Mouse (Mus musculus): ENCODE results near the gene Sema6d. TPM values are rescaled to one million over a fixed set of nuclear protein-coding genes. Genes with fewer than 3 reads are reported as not detected.
A peak's percentile ranks its signal among the peaks of the same experiment; 100 is the strongest.

The Sema6d gene
- polyA plus RNA-seq, 1 experiment from 2014 or later: 24.1 TPM

DNA sequence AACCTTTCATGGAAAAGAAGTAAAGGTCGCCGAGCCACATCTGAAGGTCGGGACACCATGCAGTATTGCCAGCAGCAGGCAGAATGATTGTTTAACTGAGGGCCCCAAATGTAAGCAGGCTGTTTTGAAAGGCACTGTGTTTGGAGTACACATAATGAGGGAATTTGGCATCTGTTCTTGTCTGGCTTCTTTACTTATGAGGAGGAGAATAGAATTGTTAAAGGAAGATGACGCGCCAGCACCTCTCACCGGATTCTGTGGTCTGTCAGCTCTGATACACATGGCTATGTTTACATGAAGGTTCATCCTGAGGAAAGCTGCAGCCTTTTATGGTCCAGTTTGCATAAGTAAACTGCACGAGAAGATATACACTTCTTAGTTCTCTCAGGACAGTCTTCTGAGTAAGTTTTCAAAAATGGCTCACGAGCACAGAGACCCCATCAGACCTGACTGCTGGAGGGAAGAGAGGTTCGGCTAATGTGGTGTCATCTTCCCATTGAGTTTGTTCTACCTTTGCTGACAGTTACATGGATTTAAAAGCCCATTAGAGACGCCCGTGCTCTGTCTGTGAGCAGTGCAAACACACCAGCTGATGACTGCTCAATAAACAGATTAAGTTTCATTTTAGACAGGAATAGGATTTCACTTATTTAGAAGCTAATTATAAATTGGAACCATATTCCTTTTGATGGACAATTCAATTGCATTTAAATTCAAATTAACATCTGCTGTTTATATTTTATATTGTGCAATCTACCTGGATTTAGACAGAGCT lies 28.9 kb downstream of the Sema6d start:
- Histone ChIP-seq H3K9me3 (replicated peaks) (no peaks in the 10 kb centered on the region), H3K36me3 (ENCODE audit: poor library complexity, severe bottlenecking) (no peaks in the 10 kb centered on the region), H3K27me3 (no peaks in the 10 kb centered on the region), H3K9ac (no peak overlapping the region), H3K27ac (peak overlapping the region; percentile 25; the same call in 1 of the 2 replicates), H3K4me2 (no peak overlapping the region), H3K4me3 (no peak overlapping the region), H3K4me1 (peaks cover 10% of the 10 kb centered on the region)
- peak; percentile 72 for ATAC-seq
- 53% methylated on average over 11 of the region's 11 CpGs for WGBS

- Histone ChIP-seq H3K4me2 (no peak overlapping the region), H3K4me1 (peaks cover 10% of the 10 kb centered on the region), H3K9me3 (replicated peaks) (no peaks in the 10 kb centered on the region), H3K27ac (no peak overlapping the region), H3K27me3 (no peaks in the 10 kb centered on the region), H3K9ac (no peak overlapping the region), H3K36me3 (ENCODE audit: poor library complexity, severe bottlenecking) (no peaks in the 10 kb centered on the region), H3K4me3 (no peak overlapping the region)
- no peak for ATAC-seq
- 70% methylated on average over 1 of the region's 1 CpGs for WGBS
These were observed 30.6 kb downstream of the Sema6d start for GRCm38 (mm10) chr2:124120355-124120754.

- no peak overlapping the region for H3K9ac ChIP-seq
- H3K27ac ChIP-seq: no peak overlapping the region
- WGBS: 93% methylated on average over 2 of the region's 2 CpGs
- no peaks in the 10 kb centered on the region for H3K27me3 ChIP-seq
- no peak overlapping the region for H3K4me3 ChIP-seq
- H3K4me1 ChIP-seq: peaks cover 10% of the 10 kb centered on the region
- no peaks in the 10 kb centered on the region for H3K36me3 ChIP-seq (ENCODE audit: poor library complexity, severe bottlenecking)
- H3K4me2 ChIP-seq: no peak overlapping the region
- H3K9me3 ChIP-seq (replicated peaks): no peaks in the 10 kb centered on the region
- no peak for ATAC-seq
These were observed 31.8 kb downstream of the Sema6d start for GRCm38 (mm10) chr2:124121539-124121938.

DNA sequence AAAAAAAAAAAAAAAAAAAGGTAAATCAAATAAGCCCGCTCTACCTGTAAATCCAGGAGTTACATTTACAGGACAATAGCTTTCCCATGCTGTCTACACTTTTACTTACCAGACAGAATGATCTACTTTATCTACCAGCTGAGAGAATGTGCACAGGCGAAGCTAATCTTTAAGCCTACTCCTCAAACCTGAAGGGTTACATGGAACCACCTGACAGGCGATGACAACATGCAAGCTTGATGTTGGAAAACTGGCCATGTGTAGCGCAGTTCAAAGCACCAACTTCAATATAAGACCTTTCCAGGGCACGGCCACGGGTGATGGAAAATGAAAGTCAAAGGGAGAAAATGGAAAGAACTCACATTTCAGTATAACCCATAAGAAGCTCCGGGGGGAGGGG lies 35.7 kb downstream of the Sema6d start:
- Histone ChIP-seq H3K9me3 (replicated peaks) (no peaks in the 10 kb centered on the region), H3K27ac (no peak overlapping the region), H3K9ac (no peak overlapping the region), H3K4me1 (no peaks in the 10 kb centered on the region), H3K27me3 (no peaks in the 10 kb centered on the region), H3K36me3 (ENCODE audit: poor library complexity, severe bottlenecking) (no peaks in the 10 kb centered on the region), H3K4me2 (no peak overlapping the region), H3K4me3 (no peak overlapping the region)
- no peak for ATAC-seq
- WGBS: 88% methylated on average over 7 of the region's 7 CpGs

GRCm38 (mm10) chr2:124126853-124127252 lies 37.1 kb downstream of the Sema6d start:
- no peaks in the 10 kb centered on the region for H3K9me3 ChIP-seq (replicated peaks)
- no peaks in the 10 kb centered on the region for H3K27me3 ChIP-seq
- H3K4me1 ChIP-seq: no peaks in the 10 kb centered on the region
- no peaks in the 10 kb centered on the region for H3K36me3 ChIP-seq (ENCODE audit: poor library complexity, severe bottlenecking)
- H3K27ac ChIP-seq: no peak overlapping the region
- H3K4me2 ChIP-seq: no peak overlapping the region
- H3K9ac ChIP-seq: no peak overlapping the region
- H3K4me3 ChIP-seq: no peak overlapping the region
- no peak for ATAC-seq
- WGBS: 67% methylated on average over 3 of the region's 3 CpGs

DNA sequence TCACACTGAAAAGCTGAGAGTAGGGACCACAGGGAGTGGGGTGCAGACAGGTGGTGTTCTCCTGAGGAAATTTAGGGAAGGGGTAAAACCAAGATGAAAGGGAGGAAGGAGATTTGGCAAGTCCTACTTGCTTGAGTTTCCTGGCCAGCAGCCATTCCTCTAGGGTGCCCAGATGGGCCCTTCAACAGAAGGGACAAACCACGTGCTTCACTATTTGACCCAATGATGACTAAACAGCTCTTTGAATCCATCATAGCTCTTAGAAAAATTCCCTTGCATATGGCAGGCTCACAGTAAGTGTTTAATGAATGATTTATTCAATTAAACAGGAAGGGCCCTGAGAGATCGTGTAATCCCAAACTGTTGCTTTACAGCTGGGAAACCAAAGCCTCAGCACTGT lies 41.1 kb downstream of the Sema6d start:
- no peaks in the 10 kb centered on the region for H3K27me3 ChIP-seq
- H3K4me3 ChIP-seq: no peak overlapping the region
- ATAC-seq: 0 out of 2 replicates have a peak, but pooled peaks have one; percentile 43
- H3K27ac ChIP-seq: no peak overlapping the region
- H3K4me2 ChIP-seq: no peak overlapping the region
- no peaks in the 10 kb centered on the region for H3K9me3 ChIP-seq (replicated peaks)
- H3K4me1 ChIP-seq: peaks cover 5% of the 10 kb centered on the region; the same call in 1 of the 2 replicates
- no peak overlapping the region for H3K9ac ChIP-seq
- H3K36me3 ChIP-seq (ENCODE audit: poor library complexity, severe bottlenecking): no peaks in the 10 kb centered on the region
- 79% methylated on average over 2 of the region's 2 CpGs for WGBS

DNA sequence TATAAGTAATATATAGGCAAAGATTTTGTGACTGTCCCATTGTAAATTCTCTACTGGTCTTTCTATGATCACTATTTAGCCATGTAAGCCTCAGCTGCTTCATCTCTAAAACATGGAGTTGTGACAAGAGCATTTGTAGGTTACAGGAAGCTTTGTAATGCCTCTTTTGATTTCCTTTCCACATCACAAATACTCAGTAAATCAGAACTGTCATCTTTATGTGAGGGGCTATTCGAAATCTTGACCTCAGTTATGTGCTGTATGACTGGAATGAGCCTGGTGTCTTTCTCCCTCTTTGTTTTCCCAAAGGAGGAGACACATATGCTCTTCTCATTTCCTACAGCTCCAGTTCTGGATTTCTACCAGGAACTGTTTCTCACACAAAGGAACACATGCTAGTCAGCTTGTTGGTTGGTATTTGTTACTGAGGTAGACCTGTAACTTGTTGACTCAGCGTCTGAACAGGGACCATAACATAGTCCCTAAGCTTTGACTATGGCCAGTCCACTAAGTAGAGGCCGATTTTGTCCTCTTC lies 51.8 kb downstream of the Sema6d start:
- Histone ChIP-seq H3K36me3 (ENCODE audit: poor library complexity, severe bottlenecking) (no peaks in the 10 kb centered on the region), H3K4me1 (0 out of 2 replicates have a peak, but pooled peaks cover 5% of the 10 kb centered on the region), H3K27me3 (no peaks in the 10 kb centered on the region), H3K9me3 (replicated peaks) (no peaks in the 10 kb centered on the region), H3K4me3 (no peak overlapping the region), H3K4me2 (no peak overlapping the region), H3K27ac (no peak overlapping the region), H3K9ac (no peak overlapping the region)
- 74% methylated on average over 3 of the region's 3 CpGs for WGBS
- ATAC-seq: no peak

- no peaks in the 10 kb centered on the region for H3K27me3 ChIP-seq
- ATAC-seq: no peak
- H3K9me3 ChIP-seq (replicated peaks): no peaks in the 10 kb centered on the region
- H3K4me1 ChIP-seq: 0 out of 2 replicates have a peak, but pooled peaks cover 5% of the 10 kb centered on the region
- H3K27ac ChIP-seq: no peak overlapping the region
- no peak overlapping the region for H3K4me3 ChIP-seq
- no peaks in the 10 kb centered on the region for H3K36me3 ChIP-seq (ENCODE audit: poor library complexity, severe bottlenecking)
- H3K4me2 ChIP-seq: no peak overlapping the region
- WGBS: 7% methylated on average over 1 of the region's 1 CpGs
- H3K9ac ChIP-seq: no peak overlapping the region
These were observed 55.8 kb downstream of the Sema6d start for GRCm38 (mm10) chr2:124145528-124145927.

DNA sequence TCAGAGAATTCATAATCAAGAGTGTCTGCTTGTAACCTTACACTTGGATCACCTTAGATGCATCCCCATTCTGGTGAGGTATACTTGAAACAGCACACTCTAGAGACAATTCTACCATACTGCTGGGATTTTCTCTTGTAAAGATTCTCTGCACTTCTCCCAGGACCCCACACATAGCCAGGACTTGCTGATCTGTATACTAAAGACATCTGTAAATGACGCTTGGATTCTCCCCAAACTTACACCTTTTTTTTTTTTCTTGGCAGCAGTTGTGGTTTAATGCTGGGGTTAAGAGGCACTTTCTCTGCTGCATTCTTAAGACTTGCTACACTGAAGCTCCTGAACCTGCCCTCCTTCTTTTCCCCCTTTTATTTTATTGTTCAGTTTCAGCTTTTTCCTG lies 68.4 kb downstream of the Sema6d start:
- ATAC-seq: no peak
- Histone ChIP-seq H3K4me1 (peaks cover 17% of the 10 kb centered on the region), H3K4me3 (no peak overlapping the region), H3K27ac (no peak overlapping the region), H3K9me3 (replicated peaks) (no peaks in the 10 kb centered on the region), H3K9ac (no peak overlapping the region), H3K36me3 (ENCODE audit: poor library complexity, severe bottlenecking) (no peaks in the 10 kb centered on the region), H3K4me2 (no peak overlapping the region), H3K27me3 (no peaks in the 10 kb centered on the region)
- 43% methylated on average over 1 of the region's 1 CpGs for WGBS

- Histone ChIP-seq H3K4me2 (no peak overlapping the region), H3K27ac (no peak overlapping the region), H3K36me3 (ENCODE audit: poor library complexity, severe bottlenecking) (no peaks in the 10 kb centered on the region), H3K4me3 (no peak overlapping the region), H3K9me3 (replicated peaks) (no peaks in the 10 kb centered on the region), H3K4me1 (peaks cover 19% of the 10 kb centered on the region), H3K9ac (no peak overlapping the region), H3K27me3 (no peaks in the 10 kb centered on the region)
- WGBS: 9% methylated on average over 7 of the region's 7 CpGs
- peak; percentile 85; the same call in 1 of the 2 replicates for ATAC-seq
These were observed 72.3 kb downstream of the Sema6d start for GRCm38 (mm10) chr2:124162001-124162599.

DNA sequence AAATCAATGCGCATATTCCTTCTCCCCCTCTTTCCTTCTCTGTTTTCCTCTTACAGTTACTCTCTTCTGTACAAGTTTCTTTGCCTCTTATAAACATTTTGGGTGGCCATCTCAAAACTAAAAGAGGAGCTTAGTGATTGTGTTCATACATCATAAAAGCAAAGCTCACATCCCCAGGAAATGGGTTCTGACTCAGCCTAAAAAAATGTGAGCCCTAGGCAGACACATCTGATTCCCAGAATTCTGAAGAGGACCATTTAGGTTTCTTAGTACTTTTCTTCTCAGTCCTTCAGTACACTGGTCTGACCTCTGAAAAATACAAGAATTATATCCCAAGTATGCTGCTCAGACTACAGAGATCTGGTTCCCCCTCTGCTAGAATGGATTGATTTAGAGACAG lies 78.6 kb downstream of the Sema6d start:
- no peak overlapping the region for H3K9ac ChIP-seq
- H3K4me3 ChIP-seq: no peak overlapping the region
- peaks cover 15% of the 10 kb centered on the region for H3K4me1 ChIP-seq
- no peak overlapping the region for H3K4me2 ChIP-seq
- H3K27me3 ChIP-seq: no peaks in the 10 kb centered on the region
- ATAC-seq: no peak
- 91% methylated on average over 1 of the region's 1 CpGs for WGBS
- no peaks in the 10 kb centered on the region for H3K9me3 ChIP-seq (replicated peaks)
- no peaks in the 10 kb centered on the region for H3K36me3 ChIP-seq (ENCODE audit: poor library complexity, severe bottlenecking)
- H3K27ac ChIP-seq: no peak overlapping the region

DNA sequence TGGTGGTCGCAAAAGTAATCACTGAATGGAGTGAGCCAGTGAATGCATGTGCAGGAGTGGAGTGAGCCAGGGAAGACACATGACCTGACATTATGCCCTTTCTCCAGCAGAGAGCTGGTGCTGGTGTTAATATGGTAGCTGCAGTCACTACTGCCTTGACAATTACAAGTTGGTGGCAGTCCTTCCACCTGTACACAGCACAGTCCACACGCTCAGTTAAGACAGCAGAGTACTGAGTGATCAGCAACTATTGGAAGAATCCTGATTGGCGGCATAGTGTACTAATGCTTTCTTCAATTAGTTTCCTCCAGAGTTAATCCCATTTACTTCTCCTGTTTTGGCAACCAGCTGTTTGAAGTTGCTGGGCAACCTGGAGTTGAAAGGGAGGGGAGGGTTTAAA lies 81.9 kb downstream of the Sema6d start:
- H3K9me3 ChIP-seq (replicated peaks): no peaks in the 10 kb centered on the region
- peaks cover 24% of the 10 kb centered on the region for H3K4me1 ChIP-seq
- no peak overlapping the region for H3K4me2 ChIP-seq
- no peaks in the 10 kb centered on the region for H3K27me3 ChIP-seq
- no peak overlapping the region for H3K9ac ChIP-seq
- H3K27ac ChIP-seq: no peak overlapping the region
- 11% methylated on average over 3 of the region's 3 CpGs for WGBS
- no peaks in the 10 kb centered on the region for H3K36me3 ChIP-seq (ENCODE audit: poor library complexity, severe bottlenecking)
- no peak overlapping the region for H3K4me3 ChIP-seq
- peak; percentile 56; the same call in 1 of the 2 replicates for ATAC-seq

All from forebrain, embryonic 13.5 days (tissue).